Mouse (Mus musculus) hindbrain, embryonic 15.5 days (tissue): ENCODE measurements around the gene Gatb. TPM values are rescaled to one million over a fixed set of nuclear protein-coding genes. Genes with fewer than 3 reads are reported as not detected.

Experiments
- ATAC-seq: fragments of 200-750 bp; cut with Nextera tagmentation; 2 replicates; pipeline ENCODE4 v1.8.0; 2017; ENCODE audit warnings: low read depth, moderate number of reproducible peaks, moderate TSS enrichment; ENCODE audit not compliant: low FRiP score
- H3K27ac ChIP-seq: fragments of 300-500 bp; sonication (generic); replicated peaks from 2 replicates; pipeline ENCODE4 v1.5.1; 2015; ENCODE audit warnings: mild to moderate bottlenecking, inconsistent platforms
- H3K27me3 ChIP-seq: fragments of 300-500 bp; sonication (generic); 2 replicates; pipeline ENCODE4 v1.6.1; 2015; ENCODE audit warnings: control low read depth, inconsistent platforms
- H3K36me3 ChIP-seq: fragments of 300-500 bp; sonication (generic); 2 replicates; pipeline ENCODE4 v1.6.1; 2015; ENCODE audit warnings: control low read depth, inconsistent platforms
- H3K4me1 ChIP-seq: fragments of 300-500 bp; sonication (generic); replicated peaks from 2 replicates; pipeline ENCODE4 v1.6.1; 2015; ENCODE audit warnings: control low read depth, inconsistent platforms
- H3K4me2 ChIP-seq: fragments of 300-500 bp; sonication (generic); 2 replicates; pipeline ENCODE4 v1.6.1; 2015; ENCODE audit warnings: moderate library complexity, mild to moderate bottlenecking, inconsistent platforms
- H3K4me3 ChIP-seq: fragments of 300-500 bp; sonication (generic); 2 replicates; pipeline ENCODE4 v1.5.1; 2015; ENCODE audit warnings: mild to moderate bottlenecking, inconsistent platforms
- H3K9ac ChIP-seq: fragments of 300-500 bp; sonication (generic); 2 replicates; pipeline ENCODE4 v1.6.1; 2015; ENCODE audit warnings: inconsistent platforms
- H3K9me3 ChIP-seq: fragments of 300-500 bp; sonication (generic); 2 replicates; pipeline ENCODE4 v1.6.1; 2016; ENCODE audit warnings: control low read depth, inconsistent platforms
- WGBS: fragments of 180-500 bp; shearing (Covaris S2); methylation state at CpG from one replicate; pipeline ENCODE4 v1.1.7; 2015; 5-methylcytosine and 5-hydroxymethylcytosine counted together
- polyA plus RNA-seq: library from polyadenylated mRNA; unstranded; fragments of >200 nt; fragmentation: Nextera tagmentation; extraction: Ambion mirVana; gene quantifications from 2 replicates; pipeline ENCODE4 v1.2.1, GENCODE M21; 2015

Gene Gatb
- polyA plus RNA-seq = 20.1 and 21.3 TPM in 2 replicates

DNA sequence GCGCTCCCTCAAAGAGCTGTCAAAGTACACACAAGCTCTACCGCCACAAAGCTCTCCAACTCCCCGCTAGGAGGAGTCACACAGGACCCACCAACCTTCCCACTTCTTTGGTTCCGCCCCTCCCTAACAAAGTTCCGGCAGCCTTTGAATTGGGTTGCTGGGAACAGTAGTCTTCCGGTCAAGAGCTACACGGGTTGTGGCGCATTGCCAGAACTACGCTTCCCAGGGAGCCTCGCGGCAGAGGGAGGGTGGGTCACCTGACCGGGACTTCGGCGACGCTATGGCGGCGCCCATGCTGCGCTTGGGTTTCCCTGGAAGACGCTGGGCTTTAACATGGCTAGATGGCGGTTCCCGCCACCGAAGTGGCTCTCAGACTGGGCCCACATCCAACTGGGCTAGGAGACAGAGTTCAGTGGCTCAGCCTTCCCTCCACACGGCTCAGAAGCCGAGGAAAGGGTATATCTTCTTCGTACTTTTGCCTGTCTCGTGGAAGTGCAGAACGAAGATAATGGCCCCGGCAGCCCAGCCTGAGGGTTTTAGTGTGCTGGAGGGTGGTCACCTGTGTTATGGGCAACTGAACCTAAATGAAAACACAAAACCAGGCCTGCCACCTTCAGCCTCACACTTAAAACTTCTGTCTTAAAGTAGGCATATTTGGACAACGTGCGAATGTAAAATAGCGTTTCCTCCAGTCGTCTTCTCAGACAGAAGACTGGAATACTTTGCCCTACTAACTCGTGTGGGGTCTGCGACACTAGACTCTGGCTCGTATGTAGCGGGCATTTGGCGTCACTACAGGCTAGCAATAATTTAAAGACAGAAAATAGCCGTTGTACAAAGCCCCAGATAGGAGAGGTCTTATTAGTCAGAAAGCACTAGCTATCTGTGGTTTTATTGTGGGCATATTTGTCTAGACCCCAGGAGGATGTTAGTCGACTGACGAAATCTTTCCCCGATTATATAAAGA is at the start of gene Gatb:
TSS of gene Gatb (plus strand) at position 256 of the 967 bp plus-strand sequence.
- peak within 1 kb of the TSS; percentile 76 for H3K4me2 ChIP-seq
- H3K9me3 ChIP-seq = no peaks in the 10 kb centered on the region
- H3K9ac ChIP-seq = peak within 1 kb of the TSS; percentile 69
- H3K36me3 ChIP-seq = no peaks in the 10 kb centered on the region
- ATAC-seq = peak; percentile 100
- H3K27ac ChIP-seq = peak within 1 kb of the TSS; percentile 92
- peak within 1 kb of the TSS; percentile 73 for H3K4me3 ChIP-seq
- H3K4me1 ChIP-seq = 0 out of 2 replicates have a peak, but pooled peaks cover 4% of the 10 kb centered on the region
- 2% methylated on average over 41 of the region's 41 CpGs for WGBS
- H3K27me3 ChIP-seq = no peaks in the 10 kb centered on the region

DNA sequence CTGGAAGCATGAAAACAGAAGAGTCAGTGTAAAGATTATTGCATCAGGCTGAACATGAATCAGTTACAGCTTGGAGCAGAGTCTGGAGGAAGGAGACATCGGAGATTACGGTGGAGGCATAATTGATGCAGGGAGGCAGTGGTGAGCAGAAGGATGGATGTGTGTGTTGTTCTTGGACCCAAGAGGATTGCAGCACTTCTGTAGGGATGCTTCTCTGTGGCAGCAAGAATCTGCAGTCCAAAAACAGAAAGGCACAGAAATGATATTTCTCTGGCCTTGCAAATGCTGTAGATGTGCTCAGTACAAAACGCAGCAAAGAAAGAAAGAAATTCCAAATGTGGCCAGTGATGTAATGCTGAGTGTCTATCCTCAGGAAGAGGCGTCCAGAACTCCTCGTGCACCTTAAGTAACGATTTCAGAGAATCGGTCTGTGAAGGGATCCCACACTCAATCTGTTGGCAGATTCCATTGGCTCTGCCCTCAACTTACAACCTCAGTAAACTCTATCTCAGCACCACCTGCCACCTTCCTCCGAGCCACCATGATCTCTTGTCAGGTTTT is 43.2 kb upstream of the Gatb start:
- no peaks in the 10 kb centered on the region for H3K9me3 ChIP-seq
- H3K4me1 ChIP-seq = peaks cover 12% of the 10 kb centered on the region
- no peak for ATAC-seq
- no peak overlapping the region for H3K27ac ChIP-seq
- H3K9ac ChIP-seq = no peak overlapping the region
- no peak overlapping the region for H3K4me3 ChIP-seq
- H3K36me3 ChIP-seq = no peaks in the 10 kb centered on the region
- WGBS = 82% methylated on average over 8 of the region's 8 CpGs
- H3K27me3 ChIP-seq = no peaks in the 10 kb centered on the region
- no peak overlapping the region for H3K4me2 ChIP-seq

DNA sequence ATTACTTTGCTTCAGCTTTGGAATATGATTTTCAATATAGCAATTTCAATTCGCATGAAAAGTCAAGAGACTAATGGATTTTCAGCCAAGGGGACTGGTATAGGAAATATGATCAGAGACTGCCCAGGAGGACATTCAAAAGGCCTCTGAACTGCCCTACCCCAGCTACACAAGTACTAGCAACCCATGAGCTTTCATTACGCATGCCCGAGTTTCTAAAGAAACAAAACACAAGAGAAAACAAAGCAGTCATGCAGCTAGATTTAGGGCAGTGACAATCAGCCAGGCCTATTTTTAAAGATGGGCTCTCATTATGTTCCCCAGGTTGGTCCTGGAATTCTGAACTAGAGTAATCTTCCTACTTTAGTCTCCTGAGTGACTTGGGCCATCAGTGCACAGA is 41.5 kb upstream of the Gatb start:
- Histone ChIP-seq H3K9ac (no peak overlapping the region), H3K4me1 (peaks cover 12% of the 10 kb centered on the region), H3K4me3 (no peak overlapping the region), H3K4me2 (no peak overlapping the region), H3K27me3 (no peaks in the 10 kb centered on the region), H3K9me3 (no peaks in the 10 kb centered on the region), H3K36me3 (no peaks in the 10 kb centered on the region), H3K27ac (no peak overlapping the region)
- no peak for ATAC-seq
- 45% methylated on average over 3 of the region's 3 CpGs for WGBS

- Histone ChIP-seq H3K36me3 (no peaks in the 10 kb centered on the region), H3K27ac (no peak overlapping the region), H3K4me1 (peaks cover 12% of the 10 kb centered on the region), H3K4me2 (no peak overlapping the region), H3K4me3 (no peak overlapping the region), H3K27me3 (no peaks in the 10 kb centered on the region), H3K9ac (no peak overlapping the region), H3K9me3 (no peaks in the 10 kb centered on the region)
- ATAC-seq = no peak
- 73% methylated on average over 3 of the region's 3 CpGs for WGBS
Observed at GRCm38 (mm10) chr3:85535042-85535441, 38.9 kb upstream of the Gatb start.

- no peak overlapping the region for H3K4me2 ChIP-seq
- no peak overlapping the region for H3K27ac ChIP-seq
- 69% methylated on average over 11 of the region's 11 CpGs for WGBS
- no peak for ATAC-seq
- no peaks in the 10 kb centered on the region for H3K27me3 ChIP-seq
- H3K4me3 ChIP-seq = no peak overlapping the region
- no peak overlapping the region for H3K9ac ChIP-seq
- H3K4me1 ChIP-seq = peaks cover 6% of the 10 kb centered on the region
- no peaks in the 10 kb centered on the region for H3K9me3 ChIP-seq
- H3K36me3 ChIP-seq = no peaks in the 10 kb centered on the region
Observed at GRCm38 (mm10) chr3:85535621-85536520, 38.0 kb upstream of the Gatb start.

- Histone ChIP-seq H3K27ac (no peak overlapping the region), H3K4me2 (no peak overlapping the region)
- 69% methylated on average over 3 of the region's 3 CpGs for WGBS
Observed at GRCm38 (mm10) chr3:85542765-85543164, 31.2 kb upstream of the Gatb start.

GRCm38 (mm10) chr3:85543652-85544051 is 30.3 kb upstream of the Gatb start:
- 64% methylated on average over 2 of the region's 2 CpGs for WGBS
- Histone ChIP-seq H3K9ac (no peak overlapping the region), H3K9me3 (no peaks in the 10 kb centered on the region), H3K27ac (no peak overlapping the region), H3K4me3 (no peak overlapping the region), H3K4me1 (no peaks in the 10 kb centered on the region), H3K27me3 (no peaks in the 10 kb centered on the region), H3K4me2 (no peak overlapping the region), H3K36me3 (no peaks in the 10 kb centered on the region)
- ATAC-seq = no peak

More at GRCm38 (mm10) chr3:85542765-85543164, 31.2 kb upstream of the Gatb start:
- Histone ChIP-seq H3K4me1 (no peaks in the 10 kb centered on the region), H3K27me3 (no peaks in the 10 kb centered on the region), H3K4me3 (no peak overlapping the region), H3K36me3 (no peaks in the 10 kb centered on the region), H3K9ac (no peak overlapping the region), H3K9me3 (no peaks in the 10 kb centered on the region)
- no peak for ATAC-seq

GRCm38 (mm10) chr3:85550312-85550711 is 23.6 kb upstream of the Gatb start:
- Histone ChIP-seq H3K9me3 (no peaks in the 10 kb centered on the region), H3K9ac (no peak overlapping the region), H3K27ac (no peak overlapping the region), H3K4me1 (peaks cover 5% of the 10 kb centered on the region; the same call in 1 of the 2 replicates), H3K36me3 (no peaks in the 10 kb centered on the region), H3K4me2 (no peak overlapping the region), H3K4me3 (no peak overlapping the region), H3K27me3 (no peaks in the 10 kb centered on the region)
- 82% methylated on average over 4 of the region's 4 CpGs for WGBS
- ATAC-seq = no peak

- H3K4me1 ChIP-seq = peaks cover 5% of the 10 kb centered on the region; the same call in 1 of the 2 replicates
- no peak overlapping the region for H3K27ac ChIP-seq
- no peaks in the 10 kb centered on the region for H3K9me3 ChIP-seq
- no peak overlapping the region for H3K9ac ChIP-seq
- no peaks in the 10 kb centered on the region for H3K27me3 ChIP-seq
- no peaks in the 10 kb centered on the region for H3K36me3 ChIP-seq
- ATAC-seq = peak; percentile 63; the same call in 1 of the 2 replicates
- no peak overlapping the region for H3K4me3 ChIP-seq
- 60% methylated on average over 2 of the region's 2 CpGs for WGBS
- H3K4me2 ChIP-seq = no peak overlapping the region
Observed at GRCm38 (mm10) chr3:85551352-85551751, 22.6 kb upstream of the Gatb start.

DNA sequence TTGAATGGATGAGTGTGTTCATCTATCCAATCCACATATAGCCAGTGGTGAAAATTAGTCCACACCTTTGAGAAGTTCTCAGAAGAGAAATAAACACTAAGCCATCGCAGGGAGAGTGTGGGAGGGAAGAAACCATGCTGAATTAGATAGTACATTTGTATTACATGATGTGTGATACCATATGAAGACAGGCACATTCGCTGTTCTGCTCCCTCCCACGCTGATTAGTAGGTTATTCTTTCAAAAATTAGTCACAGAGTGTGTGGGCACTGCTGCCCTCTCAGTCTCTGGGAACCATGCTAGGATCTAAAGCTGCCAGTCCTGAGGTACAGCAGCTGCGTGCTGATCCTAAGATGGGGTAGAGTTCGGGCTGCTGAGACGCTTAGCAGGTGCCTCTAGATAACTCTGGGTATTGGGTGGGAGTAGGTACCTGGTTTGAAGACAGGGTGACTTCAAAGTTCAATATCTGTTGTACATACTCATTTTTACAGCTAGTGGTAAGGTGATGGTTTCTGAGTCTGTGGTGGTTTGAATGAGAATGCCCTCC is 20.1 kb upstream of the Gatb start:
- H3K9ac ChIP-seq = no peak overlapping the region
- no peak overlapping the region for H3K4me2 ChIP-seq
- no peak overlapping the region for H3K4me3 ChIP-seq
- peaks cover 5% of the 10 kb centered on the region; the same call in 1 of the 2 replicates for H3K4me1 ChIP-seq
- H3K27ac ChIP-seq = no peak overlapping the region
- no peaks in the 10 kb centered on the region for H3K27me3 ChIP-seq
- H3K36me3 ChIP-seq = no peaks in the 10 kb centered on the region
- 82% methylated on average over 6 of the region's 6 CpGs for WGBS
- no peak for ATAC-seq
- no peaks in the 10 kb centered on the region for H3K9me3 ChIP-seq

GRCm38 (mm10) chr3:85564603-85565002 is 9.3 kb upstream of the Gatb start:
- H3K4me3 ChIP-seq = no peak overlapping the region
- no peaks in the 10 kb centered on the region for H3K27me3 ChIP-seq
- no peak for ATAC-seq
- H3K9ac ChIP-seq = no peak overlapping the region
- H3K27ac ChIP-seq = no peak overlapping the region
- 71% methylated on average over 2 of the region's 2 CpGs for WGBS
- H3K9me3 ChIP-seq = no peaks in the 10 kb centered on the region
- no peaks in the 10 kb centered on the region for H3K4me1 ChIP-seq
- H3K36me3 ChIP-seq = no peaks in the 10 kb centered on the region
- H3K4me2 ChIP-seq = no peak overlapping the region
